Mouse (Mus musculus) forebrain, postnatal 0 days (tissue): Measurements from ENCODE around the gene Dync1li2. TPM values are rescaled to one million over a fixed set of nuclear protein-coding genes. Genes with fewer than 3 reads are reported as not detected.

Experiments
- ATAC-seq: fragments of 200-750 bp; cut with Nextera tagmentation; 2 replicates; pipeline ENCODE4 v1.8.0; 2017; ENCODE audit warnings: mild to moderate bottlenecking, moderate library complexity
- DNase-seq: peaks from one replicate; pipeline ENCODE4 v3.0.0-alpha.2; 2015
- H3K27ac ChIP-seq: fragments of 300-500 bp; sonication (generic); 2 replicates; pipeline ENCODE4 v1.5.1; 2014; ENCODE audit warnings: low read depth, mild to moderate bottlenecking, antibody characterized with exemption, low read length, moderate library complexity, mixed read lengths
- H3K27me3 ChIP-seq: fragments of 300-500 bp; sonication (generic); 2 replicates; pipeline ENCODE4 v1.6.1; 2014; ENCODE audit warnings: mild to moderate bottlenecking, low read length, mixed read lengths; ENCODE audit not compliant: insufficient read depth
- H3K36me3 ChIP-seq: fragments of 300-500 bp; sonication (generic); 2 replicates; pipeline ENCODE4 v1.6.1; 2014; ENCODE audit warnings: mild to moderate bottlenecking, moderate library complexity; ENCODE audit not compliant: insufficient read depth
- H3K4me1 ChIP-seq: fragments of 300-500 bp; sonication (generic); 2 replicates; pipeline ENCODE4 v1.6.1; 2014; ENCODE audit warnings: antibody characterized with exemption; ENCODE audit not compliant: insufficient read depth
- H3K4me2 ChIP-seq: fragments of 300-500 bp; sonication (generic); 2 replicates; pipeline ENCODE4 v1.6.1; 2014; ENCODE audit warnings: low read depth, mild to moderate bottlenecking, moderate library complexity
- H3K4me3 ChIP-seq: fragments of 300-500 bp; sonication (generic); 2 replicates; pipeline ENCODE4 v1.5.1; 2014; ENCODE audit warnings: low read depth, low read length, mixed read lengths
- H3K9ac ChIP-seq: fragments of 300-500 bp; sonication (generic); 2 replicates; pipeline ENCODE4 v1.6.1; 2014; ENCODE audit warnings: mild to moderate bottlenecking
- H3K9me3 ChIP-seq: fragments of 300-500 bp; sonication (generic); 2 replicates; pipeline ENCODE4 v1.6.1; 2016; ENCODE audit warnings: low read length
- CTCF ChIP-seq: sonication (generic); IDR thresholded peaks from 2 replicates; pipeline ENCODE4 v1.5.1; 2016; ENCODE audit warnings: antibody characterized with exemption, control low read depth, low read depth
- WGBS: fragments of 180-500 bp; shearing (Covaris S2); extraction: QIAGEN DNeasy Blood & Tissue Kit; methylation state at CpG from one replicate; pipeline ENCODE4 v1.1.7; 2014; 5-methylcytosine and 5-hydroxymethylcytosine counted together
- polyA plus RNA-seq: library from polyadenylated mRNA; unstranded; fragments of >200 nt; fragmentation: Nextera tagmentation; extraction: Ambion mirVana; gene quantifications from 2 replicates; pipeline ENCODE4 v1.2.1, GENCODE M21; 2015
- total RNA-seq: library from RNA; depleted of rRNA; stranded (reverse); fragments of >200 nt; gene quantifications from 2 replicates; pipeline ENCODE4 v1.2.3, GENCODE M21; 2014

Dync1li2 gene
- total and polyA plus RNA-seq, 2 experiments from 2014 or later = 74.0 to 125 TPM

DNA sequence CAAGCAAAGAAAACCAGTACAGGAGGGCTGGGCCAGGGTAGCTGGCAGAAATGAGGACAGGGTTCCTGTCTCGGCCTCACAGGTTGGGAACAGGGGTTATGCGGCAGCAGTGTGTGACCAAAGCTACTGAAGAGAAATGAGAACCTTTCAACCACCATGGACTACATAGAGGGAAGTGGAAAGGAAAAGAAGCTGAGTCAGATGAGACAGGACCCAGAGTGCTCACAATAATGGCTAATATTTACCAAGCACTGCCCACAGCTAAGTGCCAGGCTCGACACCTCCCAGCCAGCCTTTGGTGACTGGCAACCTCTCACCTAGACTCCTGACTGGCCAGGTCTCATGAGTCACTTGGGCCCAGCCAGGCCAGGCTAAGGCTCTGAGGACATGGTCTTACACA lies 58.9 kb downstream of the Dync1li2 start:
- no peak for TF ChIP-seq CTCF
- DNase-seq (no peak), ATAC-seq (no peak)
- no peak overlapping the region for H3K4me3 ChIP-seq
- H3K9ac ChIP-seq = no peak overlapping the region
- 77% methylated on average over 3 of the region's 3 CpGs for WGBS
- no peaks in the 10 kb centered on the region for H3K27me3 ChIP-seq
- H3K9me3 ChIP-seq = no peaks in the 10 kb centered on the region
- H3K4me2 ChIP-seq = no peak overlapping the region
- 0 out of 2 replicates have a peak, but pooled peaks cover 3% of the 10 kb centered on the region for H3K4me1 ChIP-seq
- H3K36me3 ChIP-seq = no peaks in the 10 kb centered on the region
- H3K27ac ChIP-seq = no peak overlapping the region

DNA sequence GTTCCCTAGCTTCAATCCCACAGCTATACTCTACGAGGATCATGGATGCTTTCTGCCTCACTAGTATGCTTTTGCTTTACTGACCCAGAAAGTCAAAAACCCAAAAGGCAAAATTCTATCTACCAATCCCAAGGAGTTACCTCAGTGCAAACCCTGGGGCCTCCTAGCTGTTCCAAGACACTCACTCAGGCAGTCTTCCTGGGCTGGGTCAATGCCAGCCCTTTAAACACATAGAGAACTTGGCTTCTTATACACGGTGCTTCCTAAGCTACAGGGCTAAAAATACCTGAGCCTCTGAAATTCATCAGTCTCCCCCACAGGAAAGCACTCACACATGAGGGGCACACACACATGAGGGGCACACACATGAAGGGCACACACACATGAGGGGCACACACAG lies 59.6 kb downstream of the Dync1li2 start:
- ATAC-seq (no peak), DNase-seq (no peak)
- H3K27me3 ChIP-seq = no peaks in the 10 kb centered on the region
- no peak for TF ChIP-seq CTCF
- no peak overlapping the region for H3K4me3 ChIP-seq
- H3K27ac ChIP-seq = no peak overlapping the region
- WGBS = 60% methylated on average over 2 of the region's 2 CpGs
- H3K36me3 ChIP-seq = no peaks in the 10 kb centered on the region
- H3K4me1 ChIP-seq = 0 out of 2 replicates have a peak, but pooled peaks cover 3% of the 10 kb centered on the region
- no peak overlapping the region for H3K4me2 ChIP-seq
- H3K9me3 ChIP-seq = no peaks in the 10 kb centered on the region
- H3K9ac ChIP-seq = no peak overlapping the region

- no peak for ATAC-seq
- no peak overlapping the region for H3K4me2 ChIP-seq
- no peak overlapping the region for H3K4me3 ChIP-seq
- no peaks in the 10 kb centered on the region for H3K4me1 ChIP-seq
- TF ChIP-seq CTCF = no peak
- H3K9me3 ChIP-seq = no peaks in the 10 kb centered on the region
- no peak overlapping the region for H3K9ac ChIP-seq
- no peaks in the 10 kb centered on the region for H3K36me3 ChIP-seq
- no peak for DNase-seq
- no peaks in the 10 kb centered on the region for H3K27me3 ChIP-seq
- no peak overlapping the region for H3K27ac ChIP-seq
- 85% methylated on average over 5 of the region's 5 CpGs for WGBS
Measured at GRCm38 (mm10) chr8:104380961-104381411, 61.9 kb downstream of the Dync1li2 start.

- no peak for ATAC-seq
- Histone ChIP-seq H3K9me3 (no peaks in the 10 kb centered on the region), H3K27me3 (no peaks in the 10 kb centered on the region), H3K9ac (no peak overlapping the region), H3K27ac (no peak overlapping the region), H3K4me3 (no peak overlapping the region), H3K4me1 (peaks cover 5% of the 10 kb centered on the region), H3K36me3 (no peaks in the 10 kb centered on the region), H3K4me2 (no peak overlapping the region)
- TF ChIP-seq CTCF = no peak
- DNase-seq = no peak
- 94% methylated on average over 7 of the region's 7 CpGs for WGBS
Measured at GRCm38 (mm10) chr8:104380269-104380668, 62.6 kb downstream of the Dync1li2 start.

DNA sequence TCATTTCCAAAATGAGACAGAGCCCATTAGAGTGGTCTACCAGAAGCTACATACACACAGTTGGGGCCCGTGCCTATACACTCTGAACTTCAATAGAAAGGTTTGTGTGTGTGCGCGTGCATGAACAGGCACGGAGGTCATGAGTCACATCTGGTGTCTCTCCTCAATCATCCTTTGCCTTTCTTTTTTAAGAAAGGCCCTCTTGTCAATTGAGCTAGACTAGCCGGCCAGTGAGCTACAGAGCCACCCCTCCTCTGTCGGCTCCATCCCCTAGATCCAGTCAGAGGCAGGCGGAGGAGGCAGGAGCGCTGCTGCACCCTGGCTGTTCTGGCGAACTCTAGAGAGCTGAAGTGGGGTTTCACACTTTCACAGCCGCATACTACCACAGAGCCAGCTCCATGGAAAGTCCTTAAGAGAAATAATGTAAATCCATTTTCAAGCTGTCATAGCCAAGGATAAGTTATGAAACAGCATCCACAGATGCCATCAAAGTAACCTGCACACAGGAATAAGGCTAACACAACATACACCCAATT lies 63.5 kb downstream of the Dync1li2 start:
- Histone ChIP-seq H3K4me2 (no peak overlapping the region), H3K36me3 (no peaks in the 10 kb centered on the region), H3K9ac (no peak overlapping the region), H3K9me3 (no peaks in the 10 kb centered on the region), H3K4me3 (no peak overlapping the region), H3K27me3 (no peaks in the 10 kb centered on the region), H3K4me1 (peaks cover 10% of the 10 kb centered on the region), H3K27ac (no peak overlapping the region)
- 65% methylated on average over 10 of the region's 10 CpGs for WGBS
- DNase-seq (no peak), ATAC-seq (no peak)
- TF ChIP-seq CTCF = no peak

- WGBS = 30% methylated on average over 11 of the region's 11 CpGs
- Histone ChIP-seq H3K27me3 (no peaks in the 10 kb centered on the region), H3K4me2 (no peak overlapping the region), H3K9me3 (no peaks in the 10 kb centered on the region), H3K4me1 (peaks cover 10% of the 10 kb centered on the region), H3K27ac (no peak overlapping the region), H3K4me3 (no peak overlapping the region), H3K9ac (no peak overlapping the region), H3K36me3 (no peaks in the 10 kb centered on the region)
- ATAC-seq (no peak), DNase-seq (no peak)
- no peak for TF ChIP-seq CTCF
Measured at GRCm38 (mm10) chr8:104376669-104377068, 66.2 kb downstream of the Dync1li2 start.

DNA sequence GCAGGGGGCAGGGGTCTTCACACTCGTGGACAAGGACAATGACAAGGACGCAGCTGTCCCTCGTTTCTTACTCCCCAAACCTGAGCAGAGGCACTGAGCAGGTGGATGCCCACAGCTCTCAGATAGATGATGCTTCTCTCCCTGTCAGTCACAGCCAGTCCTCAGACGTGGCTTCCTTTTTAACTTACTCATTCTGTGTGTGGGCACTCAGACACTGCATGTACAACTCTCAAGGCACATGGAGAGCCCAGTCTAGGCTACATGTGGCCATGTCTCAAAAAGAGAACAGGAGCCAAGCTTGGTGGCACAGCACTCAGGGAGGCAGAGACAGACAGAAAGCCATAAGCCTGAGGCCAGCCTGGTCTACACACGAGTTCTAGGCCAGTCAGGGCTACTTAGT lies 66.9 kb downstream of the Dync1li2 start:
- DNase-seq = no peak

More for the DNA sequence above, 66.9 kb downstream of the Dync1li2 start:
- 0 out of 2 replicates have a peak, but pooled peaks have one; percentile 9 for ATAC-seq
- Histone ChIP-seq H3K4me2 (no peak overlapping the region), H3K4me3 (no peak overlapping the region), H3K9me3 (no peaks in the 10 kb centered on the region), H3K27ac (no peak overlapping the region), H3K27me3 (no peaks in the 10 kb centered on the region), H3K9ac (no peak overlapping the region), H3K4me1 (peaks cover 10% of the 10 kb centered on the region), H3K36me3 (no peaks in the 10 kb centered on the region)
- TF ChIP-seq CTCF = no peak
- WGBS = 49% methylated on average over 5 of the region's 5 CpGs
